Comparison of ENCODE assay signal across 9 mouse cellular contexts in genomic region chr13:48130724-48131123, GRCm38 (mm10).
DNase-seq lines count a peak whose midpoint lies in the region; ATAC-seq and TF ChIP-seq lines count a peak whose summit lies in the region.
"Had no signal": no experiment of that assay in that cellular context is flagged by ENCODE, and none has a peak within 500 bp of the region (broad histone marks: within the 10 kb centered on the region; RNA-seq: fewer than 3 reads in every experiment).

No protein-coding gene starts in this region.

- DNase-seq in ES-E14 (ENCODE audit: low read depth, low spot score), result peak; percentile 69
- peak; percentile 5 for DNase-seq in cerebellum, adult 9-10 months
- peak; percentile 33 to 63 for DNase-seq in frontal cortex, adult 2 months (ENCODE audit: extremely low spot score in 1 of 2, low spot score in 1 of 2)
- peak; percentile 84 for DNase-seq in heart, postnatal 4 days
- peak; percentile 62 to 65 for DNase-seq in layer of hippocampus, adult 8-10 months (ENCODE audit: low spot score in 2 of 2)
- DNase-seq in lung, adult 2 months, result peak; percentile 14
- DNase-seq in retina, adult 2 months (ENCODE audit: low read depth, low spot score), result peak; percentile 2

- H3K27ac ChIP-seq in ES-E14 (ENCODE audit: insufficient read depth, low read depth, low read length, poor library complexity, severe bottlenecking), result no peak overlapping the region

- H3K4me3 ChIP-seq in ES-E14 (ENCODE audit: insufficient read depth in 1 of 2, low read depth in 1 of 2, low read length in 2 of 2, poor library complexity in 1 of 2, severe bottlenecking in 1 of 2), result peak overlapping the region in 1 of 2 experiments; percentile 34; a peak in 2 of 4 replicates
- H3K4me3 ChIP-seq in lung, adult 2 months (replicated peaks; ENCODE audit: extremely low read depth, low read depth, low read length), result no peak overlapping the region

- TF ChIP-seq POLR2A in lung, adult 2 months (IDR thresholded peaks at IDR 0.05; ENCODE audit: borderline replicate concordance, extremely low read depth, low read depth, low read length), result no peak

- no peaks in the 10 kb centered on the region for H3K36me3 ChIP-seq in ES-E14 (ENCODE audit: control insufficient read depth, insufficient read depth, low read length, poor library complexity, severe bottlenecking)
- H3K36me3 ChIP-seq: G1E had no signal

- no peak for TF ChIP-seq CTCF in lung, adult 2 months (IDR thresholded peaks at IDR 0.05; ENCODE audit: insufficient read depth, low read length)

- no peaks in the 10 kb centered on the region for H3K9me3 ChIP-seq in ES-E14 (ENCODE audit: control insufficient read depth, insufficient read depth, low read depth, low read length)

- in situ Hi-C loops in ES-E14 (cut with MboI; ENCODE audit: low sequenced_read_pairs in 2 of 2, unreplicated experiment in 2 of 2), result no loop called here

- no peak for ATAC-seq in CD4-positive, CD25-positive, alpha-beta regulatory T cell, adult 4 months

- 4% methylated on average over 17 of the region's 17 CpGs for WGBS in lung, adult 2 months

- H3K9ac ChIP-seq in ES-E14 (ENCODE audit: insufficient read depth, low read depth, low read length, poor library complexity, severe bottlenecking), result no peak overlapping the region

- peaks cover 6 to 16% of the 10 kb centered on the region in 2 experiments; a peak in 3 of 4 replicates for H3K4me1 ChIP-seq in ES-E14 (ENCODE audit: control insufficient read depth in 2 of 2, insufficient read depth in 2 of 2, low read length in 2 of 2, poor library complexity in 1 of 2)
- H3K4me1 ChIP-seq in lung, adult 2 months (ENCODE audit: control insufficient read depth, insufficient read depth, low read length), result no peaks in the 10 kb centered on the region

TF ChIP-seq in ES-E14, 5 proteins besides CTCF, POLR2A, EP300 and RAD21:
- TF ChIP-seq ZC3H11A (IDR thresholded peaks at IDR 0.05; ENCODE audit: borderline replicate concordance, low read depth, low read length) (no peak), ZNF384 (IDR thresholded peaks at IDR 0.05; ENCODE audit: low read depth, low read length) (no peak), MAFK (IDR thresholded peaks at IDR 0.05; ENCODE audit: insufficient read depth, low read depth, low read length) (no peak), CHD2 (IDR thresholded peaks at IDR 0.05; ENCODE audit: low read depth, low read length) (no peak), HCFC1 (IDR thresholded peaks at IDR 0.05; ENCODE audit: borderline replicate concordance, insufficient read depth, low read length) (no peak)

Comparison
In these comparisons a context has a peak if more than half of its experiments do, and no peak if none do; other contexts are left out.
1. DNase-seq: peak in every context shown above with its lines; median percentile 84 in heart, postnatal 4 days; 69 in ES-E14; 64 in layer of hippocampus, adult 8-10 months; 48 in frontal cortex, adult 2 months; 14 in lung, adult 2 months; 5 in cerebellum, adult 9-10 months; 2 in retina, adult 2 months.